Mouse (Mus musculus) neural tube, postnatal 0 days (tissue): Measurements from ENCODE around the gene Zdhhc18. TPM values are rescaled to one million over a fixed set of nuclear protein-coding genes. Genes with fewer than 3 reads are reported as not detected.

ENCODE experiments used
- microRNA-seq: library from miRNA; unstranded; fragments of <30 nt; microRNA quantifications from one replicate; pipeline ENCODE4, GENCODE M21; 2016
- polyA plus RNA-seq: library from polyadenylated mRNA; unstranded; fragments of >200 nt; fragmentation: Nextera tagmentation; extraction: Ambion mirVana; gene quantifications from 2 replicates; pipeline ENCODE4 v1.2.1, GENCODE M21; 2015

The Zdhhc18 gene
- polyA plus RNA-seq: 12.9 and 25.0 TPM in 2 replicates

GRCm38 (mm10) chr4:133649989-133650699, at the start of gene Zdhhc18:
Zdhhc18 (minus strand) TSS chr4:133650154.

GRCm38 (mm10) chr4:133671881-133672844, 22.2 kb upstream of the Zdhhc18 start, which contains the start of gene Pigv:
Pigv (minus strand) TSS chr4:133672647.

GRCm38 (mm10) chr4:133601721-133602218, 48.2 kb downstream of the Zdhhc18 start, which contains the start of gene Sfn:
Sfn (minus strand) TSS chr4:133602168.

GRCm38 (mm10) chr4:133584059-133584951, 65.6 kb downstream of the Zdhhc18 start, which contains the start of gene Gpn2:
Gpn2 (plus strand) TSS chr4:133584362.

GRCm38 (mm10) chr4:133574070-133574842, 75.7 kb downstream of the Zdhhc18 start, which contains the start of gene Gpatch3:
Gpatch3 (plus strand) TSS chr4:133574745.

Small RNAs within 50 kb of the gene (microRNA-seq; reads per million reads assigned to microRNA genes)
- not detected for gene Gm23158

Other genes starting within 250 kb of the Zdhhc18 start
- 0.23 and 0.49 TPM in 2 replicates for gene Tent5b, start 170.0 kb downstream of the Zdhhc18 start, polyA plus RNA-seq
- 30.5 and 40.3 TPM in 2 replicates for gene Trnp1, start 151.6 kb downstream of the Zdhhc18 start, polyA plus RNA-seq
- gene Kdf1, start 131.2 kb downstream of the Zdhhc18 start, polyA plus RNA-seq: 0.18 TPM in 1 of 2 replicates, not detected in the other
- 251 and 254 TPM in 2 replicates for gene Nudc, start 104.2 kb downstream of the Zdhhc18 start, polyA plus RNA-seq
- not detected in 2 replicates for gene Nr0b2, start 96.8 kb downstream of the Zdhhc18 start, polyA plus RNA-seq
- 5.9 and 8.3 TPM in 2 replicates for gene Gpatch3, start 75.4 kb downstream of the Zdhhc18 start, polyA plus RNA-seq
- 14.5 and 14.7 TPM in 2 replicates for gene Gpn2, start 65.8 kb downstream of the Zdhhc18 start, polyA plus RNA-seq
- gene Sfn, start 48.0 kb downstream of the Zdhhc18 start, polyA plus RNA-seq: 0.74 and 1.5 TPM in 2 replicates
- gene Pigv, start 22.5 kb upstream of the Zdhhc18 start, polyA plus RNA-seq: 14.1 and 14.5 TPM in 2 replicates
- 17.4 and 21.0 TPM in 2 replicates for gene Arid1a, start 106.6 kb upstream of the Zdhhc18 start, polyA plus RNA-seq
- gene Rps6ka1, start 237.6 kb upstream of the Zdhhc18 start, polyA plus RNA-seq: 21.4 and 23.9 TPM in 2 replicates